Mouse (Mus musculus): ENCODE results near the gene Cx3cr1. TPM values are rescaled to one million over a fixed set of nuclear protein-coding genes. Genes with fewer than 3 reads are reported as not detected.

Gene Cx3cr1
- polyA plus RNA-seq, 1 experiment from 2014 or later = not detected

- DNase-seq (ENCODE audit: low read depth, low spot score) = no peak
- ATAC-seq = peak; percentile 15
- in situ Hi-C loops (cut with MboI; ENCODE audit: low pct_unique_long_range_greater_than_20kb) = loop anchor here (5.0 kb wide), 1 partner anchor 42 kb away; no protein-coding TSS in a partner anchor
- H3K27me3 ChIP-seq = no peaks in the 10 kb centered on the region
- CTCF ChIA-PET = interaction anchor here (0.8 to 1.5 kb wide), 6 partner anchors 11 to 103 kb away, joined by 3 to 6 read pairs (median 3); partner anchors contain the start of genes Gorasp1 and Ttc21a
- POLR2A ChIA-PET = interaction anchor here (1.6 kb wide), 1 partner anchor 11 kb away, joined by 3 read pairs; no protein-coding TSS in a partner anchor
- TF ChIP-seq CTCF (IDR thresholded peaks at IDR 0.05) = no peak
These were observed 99.5 kb downstream of the Cx3cr1 start for GRCm38 (mm10) chr9:119970221-119970620.

DNA sequence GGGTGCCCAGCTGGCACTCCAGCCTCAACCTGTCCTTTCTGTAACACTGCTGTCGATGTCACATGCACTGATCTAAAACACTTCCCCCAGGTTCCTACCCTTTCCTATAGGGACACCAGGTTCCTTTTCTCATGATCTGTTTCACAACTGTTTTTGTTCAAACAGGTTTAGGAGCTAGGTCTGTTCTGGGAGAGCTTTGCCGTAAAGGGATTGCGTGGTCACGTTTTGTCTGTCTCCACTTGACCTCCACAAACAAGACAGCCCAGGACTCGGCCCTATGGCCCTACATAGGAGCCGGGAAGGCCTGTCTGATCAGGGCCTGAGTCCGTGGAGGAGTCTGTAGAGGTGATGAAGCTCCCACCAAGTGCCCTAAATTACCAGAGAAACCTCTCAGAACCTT lies 99.9 kb downstream of the Cx3cr1 start:
- CTCF ChIA-PET = interaction anchor here (0.8 to 1.5 kb wide), 6 partner anchors 12 to 103 kb away, joined by 3 to 6 read pairs (median 3); partner anchors contain the start of genes Gorasp1 and Ttc21a
- POLR2A ChIA-PET = interaction anchor here (1.6 kb wide), 1 partner anchor 12 kb away, joined by 3 read pairs; no protein-coding TSS in a partner anchor
- no peak for ATAC-seq
- TF ChIP-seq CTCF (IDR thresholded peaks at IDR 0.05) = no peak
- no peak for DNase-seq (ENCODE audit: low read depth, low spot score)
- in situ Hi-C loops (cut with MboI; ENCODE audit: low pct_unique_long_range_greater_than_20kb) = loop anchor here (5.0 kb wide), 2 partner anchors 42 to 102 kb away; no protein-coding TSS in a partner anchor
- H3K27me3 ChIP-seq = no peaks in the 10 kb centered on the region

DNA sequence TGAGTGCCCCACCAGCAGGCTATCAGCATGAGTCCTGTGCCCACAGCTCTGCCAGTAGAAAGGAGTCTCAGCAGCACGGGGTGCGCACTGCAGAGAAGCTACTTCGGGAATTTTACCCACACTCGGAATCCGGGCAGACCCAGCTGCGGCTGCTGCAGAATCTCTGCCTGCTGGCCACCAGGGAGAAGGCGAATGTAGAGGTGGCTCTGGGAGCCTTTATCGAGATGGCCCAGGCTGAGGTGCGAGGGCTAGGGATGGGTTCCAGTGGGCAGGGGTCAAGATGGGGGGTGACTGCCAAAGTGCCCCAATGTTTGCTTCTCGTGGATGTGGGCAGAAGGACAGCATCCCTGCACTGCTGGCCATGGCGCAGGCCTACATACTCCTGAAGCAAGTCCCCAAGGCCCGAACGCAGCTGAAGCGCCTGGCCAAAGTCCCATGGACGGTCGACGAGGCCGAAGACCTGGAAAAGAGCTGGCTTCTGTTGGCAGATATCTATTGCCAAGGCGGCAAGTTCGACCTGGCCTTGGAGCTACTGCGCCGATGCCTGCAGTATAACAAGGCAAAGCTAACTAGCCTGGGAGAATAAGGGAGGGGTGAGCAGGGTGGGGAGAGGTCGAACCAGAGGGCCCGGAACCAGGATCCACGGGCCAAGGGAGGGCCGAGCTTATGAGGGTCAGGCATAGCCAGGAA lies 103.3 kb downstream of the Cx3cr1 start:
- in situ Hi-C loops (cut with MboI; ENCODE audit: low pct_unique_long_range_greater_than_20kb) = loop anchor here (5.0 kb wide), 1 partner anchor 106 kb away; no protein-coding TSS in a partner anchor
- no peaks in the 10 kb centered on the region for H3K27me3 ChIP-seq
- DNase-seq (ENCODE audit: low read depth, low spot score) (no peak), ATAC-seq (no peak)
- ChIA-PET POLR2A (interaction anchor here (0.6 kb wide), 1 partner anchor 71 kb away, joined by 3 read pairs; no protein-coding TSS in a partner anchor), CTCF (no interaction called here)
- TF ChIP-seq CTCF (IDR thresholded peaks at IDR 0.05) = no peak

DNA sequence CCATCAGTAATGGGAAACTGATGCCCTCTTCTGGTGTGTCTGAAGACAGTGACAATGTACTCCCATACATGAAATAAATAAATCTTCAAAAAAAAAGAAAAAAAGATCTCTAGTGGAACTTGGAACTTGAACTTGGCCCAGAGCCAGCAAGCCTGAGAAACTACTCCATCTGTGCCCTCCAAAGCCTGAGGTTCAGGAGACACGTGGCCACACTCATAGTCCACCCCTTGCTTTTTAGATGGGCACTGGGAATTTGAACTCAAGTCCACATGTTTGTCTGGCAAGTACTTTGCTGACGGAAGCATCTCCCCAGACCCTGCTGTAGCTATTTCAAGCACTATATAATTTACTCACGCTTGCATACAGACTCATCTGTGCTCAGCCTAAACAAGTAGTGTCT lies 104.5 kb downstream of the Cx3cr1 start:
- POLR2A ChIA-PET = no interaction called here
- H3K27me3 ChIP-seq = no peaks in the 10 kb centered on the region
- CTCF ChIA-PET = no interaction called here
- ATAC-seq (no peak), DNase-seq (ENCODE audit: low read depth, low spot score) (no peak)
- in situ Hi-C loops (cut with MboI; ENCODE audit: low pct_unique_long_range_greater_than_20kb) = loop anchor here (5.0 kb wide), 1 partner anchor 107 kb away; no protein-coding TSS in a partner anchor
- TF ChIP-seq CTCF (IDR thresholded peaks at IDR 0.05) = no peak

GRCm38 (mm10) chr9:119964206-119964605 lies 105.5 kb downstream of the Cx3cr1 start:
- ChIA-PET CTCF (no interaction called here), POLR2A (no interaction called here)
- DNase-seq (ENCODE audit: low read depth, low spot score) = no peak
- in situ Hi-C loops (cut with MboI; ENCODE audit: low pct_unique_long_range_greater_than_20kb) = no loop called here
- ATAC-seq = no peak
- TF ChIP-seq CTCF (IDR thresholded peaks at IDR 0.05) = no peak
- H3K27me3 ChIP-seq = no peaks in the 10 kb centered on the region

- TF ChIP-seq CTCF (IDR thresholded peaks at IDR 0.05) = no peak
- ChIA-PET POLR2A (no interaction called here), CTCF (interaction anchor here (1.3 to 1.7 kb wide), 2 partner anchors 109 to 135 kb away, joined by 3 to 9 read pairs; no protein-coding TSS in a partner anchor)
- DNase-seq (ENCODE audit: low read depth, low spot score) = no peak
- H3K27me3 ChIP-seq = no peaks in the 10 kb centered on the region
- peak; percentile 53 for ATAC-seq
- in situ Hi-C loops (cut with MboI; ENCODE audit: low pct_unique_long_range_greater_than_20kb) = no loop called here
These were observed 106.6 kb downstream of the Cx3cr1 start for GRCm38 (mm10) chr9:119962987-119963667.

DNA sequence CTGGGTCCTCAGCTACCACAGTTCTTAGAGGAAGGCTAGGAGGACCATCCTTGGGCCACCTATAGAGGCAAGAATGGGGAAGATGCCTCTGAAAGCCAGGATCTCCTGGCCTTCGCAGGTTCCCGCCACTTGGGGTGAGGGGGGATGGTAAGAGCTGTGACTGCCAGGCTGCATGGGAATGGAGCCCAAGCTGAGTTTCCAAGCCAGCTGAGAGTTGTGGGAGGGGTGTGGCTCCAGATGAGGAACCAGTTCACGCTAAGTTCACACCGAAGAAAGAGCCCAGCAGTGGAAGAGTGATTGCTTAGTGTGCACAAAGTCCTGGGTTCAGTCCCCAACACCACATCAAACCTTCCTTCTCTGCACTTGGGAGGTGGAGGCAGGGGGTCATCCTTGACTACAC lies 107.5 kb downstream of the Cx3cr1 start:
- CTCF ChIA-PET = interaction anchor here (1.3 to 1.7 kb wide), 2 partner anchors 110 to 136 kb away, joined by 3 to 9 read pairs; no protein-coding TSS in a partner anchor
- H3K27me3 ChIP-seq = no peaks in the 10 kb centered on the region
- DNase-seq (ENCODE audit: low read depth, low spot score) = no peak
- POLR2A ChIA-PET = interaction anchor here (0.6 kb wide), 1 partner anchor 166 kb away, joined by 3 read pairs; no protein-coding TSS in a partner anchor
- no peak for TF ChIP-seq CTCF (IDR thresholded peaks at IDR 0.05)
- in situ Hi-C loops (cut with MboI; ENCODE audit: low pct_unique_long_range_greater_than_20kb) = no loop called here
- no peak for ATAC-seq

DNA sequence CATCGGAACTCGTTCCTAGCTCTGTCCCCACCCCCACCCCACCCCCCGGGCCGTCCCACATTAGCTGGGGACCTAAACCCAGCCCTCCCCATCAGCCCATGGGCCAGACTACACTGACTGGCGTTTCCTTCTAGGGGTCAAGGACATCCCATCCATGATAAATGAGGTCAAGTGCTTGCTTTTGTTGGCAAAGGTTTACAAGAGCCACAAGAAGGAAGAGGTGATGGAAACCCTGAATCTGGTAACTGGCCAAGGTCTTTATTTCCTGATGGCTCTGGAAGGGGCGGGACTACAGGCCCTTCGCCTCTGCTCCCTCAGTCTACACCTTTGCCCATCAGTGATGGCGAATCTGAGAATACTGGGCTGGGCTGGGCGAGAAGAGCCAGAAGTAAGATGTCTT lies 110.8 kb downstream of the Cx3cr1 start:
- ChIA-PET POLR2A (no interaction called here), CTCF (no interaction called here)
- ATAC-seq = no peak
- in situ Hi-C loops (cut with MboI; ENCODE audit: low pct_unique_long_range_greater_than_20kb) = no loop called here
- no peak for DNase-seq (ENCODE audit: low read depth, low spot score)
- H3K27me3 ChIP-seq = no peaks in the 10 kb centered on the region
- no peak for TF ChIP-seq CTCF (IDR thresholded peaks at IDR 0.05)

- TF ChIP-seq CTCF (IDR thresholded peaks at IDR 0.05) = no peak
- DNase-seq (ENCODE audit: low read depth, low spot score) (no peak), ATAC-seq (no peak)
- in situ Hi-C loops (cut with MboI; ENCODE audit: low pct_unique_long_range_greater_than_20kb) = no loop called here
- CTCF ChIA-PET = no interaction called here
- no peaks in the 10 kb centered on the region for H3K27me3 ChIP-seq
- POLR2A ChIA-PET = no interaction called here
These were observed 118.3 kb downstream of the Cx3cr1 start for GRCm38 (mm10) chr9:119951388-119951787.

DNA sequence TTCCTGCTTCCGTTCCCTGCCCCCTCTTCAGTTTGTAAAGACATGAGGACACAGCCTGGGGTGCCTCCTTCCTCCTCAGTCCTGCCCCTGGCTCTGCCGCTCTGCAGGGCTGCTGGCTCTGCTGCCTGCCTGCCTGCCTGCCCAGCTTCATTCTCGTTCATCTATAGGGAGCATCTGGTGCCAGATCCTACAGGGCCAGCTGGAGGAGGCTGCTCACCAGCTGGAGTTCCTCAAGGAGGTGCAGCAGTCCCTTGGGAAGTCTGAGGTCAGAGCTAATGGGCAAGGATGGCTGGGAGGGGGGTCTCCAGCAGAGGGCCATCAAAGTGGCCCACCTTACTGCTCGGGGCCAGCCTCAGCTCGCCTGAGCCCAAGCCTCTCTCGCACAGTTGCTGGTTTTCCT lies 119.2 kb downstream of the Cx3cr1 start:
- no peak for ATAC-seq
- TF ChIP-seq CTCF (IDR thresholded peaks at IDR 0.05) = no peak
- no peaks in the 10 kb centered on the region for H3K27me3 ChIP-seq
- ChIA-PET POLR2A (interaction anchor here (0.9 kb wide), 1 partner anchor 17 kb away, joined by 6 read pairs; no protein-coding TSS in a partner anchor), CTCF (interaction anchor here (1.3 kb wide), 1 partner anchor 9 kb away, joined by 3 read pairs; no protein-coding TSS in a partner anchor)
- in situ Hi-C loops (cut with MboI; ENCODE audit: low pct_unique_long_range_greater_than_20kb) = no loop called here
- no peak for DNase-seq (ENCODE audit: low read depth, low spot score)

Measured in Patski (cell line).